Mouse (Mus musculus) urinary bladder, adult 18-20 months (tissue): ENCODE data around the gene Leng9.

Source experiments
- DNase-seq, 2 experiments: peaks; one replicate each; pipeline ENCODE4 v3.0.0; 2022; ENCODE audit warnings: low spot score in 2 of 2, mixed read lengths in 2 of 2

Leng9 gene

DNA sequence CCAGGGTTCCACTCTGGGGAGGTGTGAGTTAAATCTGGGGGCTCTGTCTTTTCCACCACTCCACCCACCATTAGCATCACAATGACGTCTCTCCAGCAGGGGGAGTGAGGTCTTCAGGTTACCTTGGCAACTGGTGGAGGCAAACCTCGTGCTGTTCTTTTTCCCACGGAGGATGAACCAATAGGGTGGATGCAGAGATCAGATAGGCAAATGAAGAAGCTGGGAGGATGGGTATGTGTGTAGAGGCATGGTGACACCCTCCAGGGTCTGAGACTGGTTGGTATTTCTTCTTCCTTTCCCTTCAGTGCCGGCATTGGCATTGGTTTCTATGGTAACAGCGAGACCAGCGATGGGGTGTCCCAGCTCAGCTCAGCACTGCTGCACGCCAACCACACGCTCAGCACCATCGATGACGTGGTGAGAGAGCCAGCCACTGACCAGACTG, 25.8 kb downstream of the Leng9 start:
- DNase-seq = no peak

DNA sequence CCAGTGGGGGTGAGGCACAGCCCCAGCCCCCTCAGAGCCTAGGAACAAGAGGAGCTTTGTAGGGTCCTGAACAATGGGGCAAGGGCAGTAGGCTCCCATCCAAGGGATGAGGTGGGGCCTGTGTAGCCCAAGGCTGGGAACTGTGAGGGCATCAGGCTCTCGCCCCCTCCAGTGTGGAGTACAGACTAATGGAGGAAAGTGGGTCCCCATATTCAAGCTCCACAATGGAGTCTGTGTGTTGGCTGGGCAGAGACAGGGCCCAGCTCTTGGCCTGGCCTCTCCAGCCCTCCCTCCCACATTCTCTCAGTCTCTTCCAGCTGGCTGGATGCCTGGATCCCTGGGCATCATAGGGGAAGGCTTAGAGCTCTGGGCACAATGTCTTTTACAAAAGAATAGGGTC, 26.4 kb downstream of the Leng9 start:
- DNase-seq = no peak

DNA sequence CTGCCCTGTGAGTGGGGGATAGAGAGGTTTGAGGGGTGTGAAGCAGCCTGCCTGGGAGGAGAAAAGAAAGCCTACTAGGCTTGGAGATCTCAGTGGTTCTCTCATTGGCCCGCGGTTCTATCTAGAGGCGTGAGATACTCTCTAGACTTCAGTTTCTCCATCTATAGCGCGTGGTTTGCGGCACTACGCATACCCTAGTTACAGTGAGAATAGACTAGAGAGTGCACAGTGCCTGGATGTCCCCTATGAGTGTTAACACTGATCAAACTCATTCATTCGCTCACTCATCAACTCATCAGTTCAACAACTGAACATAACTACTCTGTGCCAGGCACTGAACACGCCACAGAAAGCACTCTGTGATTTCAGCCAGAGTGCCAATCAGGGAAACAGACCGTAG, 27.4 kb downstream of the Leng9 start:
- DNase-seq = no peak

DNA sequence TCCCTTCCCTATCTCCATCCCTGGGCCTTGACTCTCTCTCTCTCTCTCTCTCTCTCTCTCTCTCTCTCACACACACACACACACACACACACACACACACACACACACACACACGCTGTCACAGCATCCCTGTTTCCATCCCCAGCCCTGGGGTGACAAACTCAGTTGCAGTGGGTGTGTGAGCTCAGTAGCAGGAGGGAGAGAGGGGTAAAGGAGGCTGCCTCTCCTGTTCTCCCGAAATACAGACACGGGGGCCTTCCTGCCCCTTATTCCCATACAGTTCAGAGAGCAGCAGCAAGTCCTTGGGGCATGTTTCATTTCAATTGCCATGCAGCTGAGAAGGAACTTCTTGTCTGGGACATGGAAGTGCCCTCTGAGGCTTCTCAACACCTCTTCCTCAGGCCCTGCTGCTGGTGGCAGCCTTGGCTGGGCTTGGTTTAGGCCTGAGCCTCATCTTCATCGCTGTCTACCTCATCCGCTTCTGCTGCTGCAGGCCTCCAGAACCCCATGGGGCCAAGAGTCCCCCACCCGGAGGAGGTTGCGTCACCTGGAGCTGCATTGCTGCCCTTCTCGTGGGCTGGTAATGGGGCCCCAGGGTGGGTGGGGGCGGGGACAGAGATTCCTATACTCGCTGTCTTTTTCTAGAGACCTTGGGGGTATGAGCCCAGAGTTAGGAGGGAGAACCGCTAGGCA, 28.0 kb downstream of the Leng9 start:
- no peak for DNase-seq

DNA sequence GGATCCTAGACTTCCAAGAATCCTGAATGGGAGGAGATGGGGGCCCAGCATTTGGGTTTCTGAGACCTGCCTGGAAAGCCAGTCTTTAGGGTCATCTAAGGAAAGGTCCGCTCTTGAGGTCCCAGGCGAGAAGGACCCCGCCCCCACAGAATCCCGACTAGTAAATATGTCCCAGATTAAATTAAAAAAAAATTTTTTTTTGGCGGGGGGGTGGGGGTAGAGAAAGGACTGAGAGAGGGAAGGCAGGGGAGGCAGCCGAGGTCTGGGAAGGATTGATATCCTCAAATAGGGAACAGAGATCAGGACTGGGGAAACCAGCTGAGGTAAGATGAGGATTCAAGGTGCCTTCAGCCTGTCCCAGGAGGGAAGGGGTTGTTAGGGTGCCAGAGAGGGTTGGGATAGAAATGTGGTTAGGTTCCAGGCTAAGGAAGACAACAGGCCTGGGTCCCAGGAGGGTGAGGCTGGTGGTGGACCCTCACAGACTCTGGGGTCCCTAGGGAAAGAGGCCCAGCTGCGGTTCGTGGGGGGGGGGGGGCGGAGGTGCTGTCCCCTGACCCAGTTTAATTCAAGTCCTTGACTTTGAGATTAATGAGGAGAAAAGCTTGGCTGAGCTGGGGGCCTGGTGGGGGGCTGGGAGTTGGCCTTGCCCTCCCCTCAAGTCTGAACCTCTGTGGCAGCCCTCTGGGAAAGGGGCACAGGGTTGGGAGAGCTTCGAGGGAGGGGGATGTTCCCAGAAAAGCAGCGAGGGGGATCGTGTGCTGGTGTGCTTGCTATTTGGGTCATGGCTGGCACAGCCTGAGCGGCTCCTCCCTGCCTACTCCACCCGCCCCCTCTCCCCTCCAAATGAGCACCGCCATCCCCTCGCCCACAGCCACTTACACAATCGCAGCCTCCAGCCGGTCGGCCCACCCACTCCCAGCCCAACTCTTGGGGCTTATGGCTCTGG, 29.9 kb downstream of the Leng9 start:
- no peak for DNase-seq

DNA sequence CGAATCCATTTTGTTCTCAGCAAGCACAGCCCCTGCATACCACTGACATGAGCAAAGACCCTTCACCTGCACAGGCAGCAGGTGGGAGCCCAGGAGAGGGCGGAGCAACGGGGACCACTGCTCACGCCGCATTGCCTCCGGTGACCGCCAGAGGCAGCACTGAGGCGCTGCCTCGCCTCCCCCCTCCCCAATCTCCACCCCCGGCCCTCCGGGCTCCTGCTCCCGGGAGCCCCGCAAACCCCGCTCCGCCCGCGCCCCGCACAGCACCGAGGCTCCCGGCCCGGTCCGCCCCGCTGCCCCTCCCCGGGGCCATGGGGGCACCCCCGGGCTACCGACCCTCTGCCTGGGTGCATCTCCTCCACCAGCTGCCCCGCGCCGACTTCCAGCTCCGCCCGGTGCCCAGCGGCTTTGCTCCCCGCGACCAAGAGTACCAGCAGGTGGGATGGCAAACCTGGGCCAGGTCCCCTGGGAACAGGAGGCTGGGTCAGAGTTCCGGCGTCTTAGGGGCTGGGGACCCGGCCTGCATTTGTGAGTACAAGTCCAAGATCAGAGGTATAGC, 30.8 kb downstream of the Leng9 start, which contains the start of gene Ttyh1:
Gene Ttyh1, plus strand, starts transcription at position 65 of the 559 bp plus-strand sequence.
- no peak for DNase-seq

DNA sequence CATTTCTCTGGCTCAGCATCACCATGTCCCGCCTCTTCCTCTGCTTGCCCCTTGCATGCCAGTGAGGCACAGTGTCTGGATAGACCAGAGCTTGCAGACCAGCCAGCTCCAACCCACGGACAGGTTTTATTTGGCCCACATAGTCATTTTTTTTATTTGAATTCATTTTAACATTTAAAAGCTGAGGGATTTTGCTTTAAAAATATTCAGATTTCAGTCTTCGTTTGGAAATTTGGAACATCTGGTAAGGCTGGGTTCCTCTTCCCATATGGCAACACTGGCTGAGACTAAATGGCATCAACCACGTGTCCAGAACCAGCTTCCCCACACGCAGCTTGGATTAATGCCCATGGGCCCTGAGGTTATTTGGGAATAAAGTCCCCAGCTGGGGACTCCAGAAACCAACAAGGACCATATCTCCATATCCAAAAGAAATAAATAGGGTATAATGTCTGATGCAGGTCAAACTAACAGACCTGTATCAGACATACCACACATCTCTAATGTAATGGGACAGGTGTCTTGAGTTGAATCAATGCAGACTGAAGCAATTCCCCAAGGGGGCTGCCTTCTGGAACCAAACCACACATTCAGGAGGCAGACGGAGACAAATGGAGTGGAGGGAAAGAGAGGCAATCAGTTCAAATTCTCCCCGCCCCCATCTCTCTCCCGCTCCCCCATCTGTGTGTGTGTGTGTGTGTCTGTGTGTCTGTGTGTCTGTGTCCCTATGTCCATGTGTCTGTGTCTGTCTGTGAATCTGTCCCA, 32.9 kb downstream of the Leng9 start:
- no peak for DNase-seq

DNA sequence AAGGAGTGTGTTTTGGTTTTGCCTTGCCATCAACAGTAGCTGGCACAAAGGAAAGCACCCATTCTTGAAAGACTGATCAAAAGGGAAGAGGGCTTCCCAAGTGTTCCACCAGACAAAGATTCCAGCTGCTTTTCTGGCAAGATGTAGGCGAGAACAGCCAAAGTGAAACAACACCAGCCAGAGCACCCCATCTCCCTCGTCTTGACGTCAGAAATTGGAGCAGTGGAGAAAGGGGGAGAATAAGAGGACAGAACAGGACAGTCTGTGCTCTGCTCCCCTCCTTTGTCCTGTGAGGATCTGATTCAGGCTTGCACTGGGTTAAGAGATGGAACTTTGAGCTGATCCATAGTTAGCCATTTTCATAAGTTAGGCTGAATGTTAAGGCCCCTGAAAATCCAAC, 38.4 kb downstream of the Leng9 start:
- DNase-seq = no peak

DNA sequence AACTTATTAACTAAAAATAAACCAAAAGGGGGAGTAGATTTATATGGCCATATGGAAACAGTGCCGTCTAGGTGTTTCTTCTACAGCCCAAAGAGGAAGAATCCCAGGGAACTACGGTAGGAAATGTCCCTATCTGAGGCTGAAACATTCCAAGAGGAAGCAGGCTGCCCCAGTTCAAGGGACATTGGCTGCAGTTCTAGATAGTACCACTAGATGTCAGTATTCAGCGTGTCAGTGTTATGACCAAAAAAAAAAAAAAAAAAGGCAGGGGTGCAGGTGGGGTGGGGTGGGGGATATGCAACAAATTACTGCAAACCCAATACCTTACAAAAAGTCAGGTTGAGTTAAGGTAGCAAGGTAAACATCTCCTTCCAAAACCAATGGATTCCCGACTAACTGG, 46.8 kb downstream of the Leng9 start:
- no peak for DNase-seq

DNA sequence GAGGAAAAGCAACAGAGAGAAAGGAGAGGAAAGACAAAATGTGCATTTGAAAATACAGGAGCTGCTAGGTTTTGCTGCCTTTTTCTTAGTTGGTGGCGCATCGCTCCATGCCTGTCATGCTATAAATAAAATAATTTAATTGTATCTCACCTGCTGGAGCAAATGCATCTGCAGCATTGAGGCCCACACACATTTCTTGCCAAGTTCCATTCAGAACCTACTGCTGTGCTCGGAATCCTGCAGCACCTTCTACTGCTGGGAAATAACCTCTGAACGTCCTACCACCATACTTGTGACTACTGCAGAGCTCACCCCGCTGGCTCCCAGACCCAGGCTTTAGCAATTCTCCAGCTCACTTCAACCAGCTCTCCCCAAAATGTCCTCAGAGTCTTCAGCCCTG, 49.0 kb downstream of the Leng9 start:
- no peak for DNase-seq

DNA sequence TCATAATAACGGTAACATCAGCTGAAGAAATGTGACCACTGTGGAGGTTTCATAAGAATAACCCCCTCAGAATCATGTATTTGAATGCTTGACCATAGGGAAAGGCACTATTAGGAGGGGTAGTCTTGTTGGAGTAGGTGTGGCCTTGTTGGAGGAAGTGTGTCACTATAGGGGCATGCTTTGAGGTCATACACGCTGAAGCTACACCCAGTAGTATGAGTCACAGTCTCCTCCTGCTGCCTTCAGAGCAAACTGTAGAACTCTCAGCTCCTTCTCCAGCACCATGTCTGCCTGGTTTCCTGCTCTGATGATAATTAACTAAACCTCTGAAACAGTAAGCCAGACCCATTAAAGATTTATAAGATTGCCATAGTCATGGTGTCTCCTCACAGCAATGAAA, 51.3 kb downstream of the Leng9 start:
- DNase-seq = no peak

DNA sequence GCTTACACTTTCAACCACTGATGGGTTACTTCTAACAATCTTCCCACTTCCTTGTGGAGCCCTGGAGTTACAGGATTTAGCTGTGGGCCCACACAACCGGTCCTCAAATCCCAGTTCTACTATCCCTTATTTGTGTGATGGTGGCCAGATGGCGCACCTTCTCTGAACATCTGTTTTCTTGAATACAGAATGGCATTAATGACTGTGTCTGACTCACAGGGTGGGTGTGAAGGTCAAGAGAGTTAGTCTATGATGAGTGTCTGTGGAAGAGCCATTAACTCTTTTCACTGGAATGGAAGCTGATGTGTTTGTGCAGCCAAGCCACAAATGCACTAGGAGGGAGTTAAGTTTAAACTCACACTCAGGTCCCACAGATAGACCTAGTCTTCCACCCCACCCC, 51.9 kb downstream of the Leng9 start:
- DNase-seq = no peak
